Mouse (Mus musculus) liver, embryonic 16.5 days (tissue): ENCODE data around the gene 2510039O18Rik. TPM values are rescaled to one million over a fixed set of nuclear protein-coding genes. Genes with fewer than 3 reads are reported as not detected.

Experiments
- ATAC-seq: fragments of 200-750 bp; cut with Nextera tagmentation; 2 replicates; pipeline ENCODE4 v1.8.0; 2017; ENCODE audit warnings: low read depth, mild to moderate bottlenecking, moderate number of reproducible peaks, moderate library complexity
- H3K27ac ChIP-seq: fragments of 300-500 bp; sonication (generic); 2 replicates; pipeline ENCODE4 v1.5.1; 2014; ENCODE audit warnings: mild to moderate bottlenecking, low read length
- H3K27me3 ChIP-seq: fragments of 300-500 bp; sonication (generic); 2 replicates; pipeline ENCODE4 v1.6.1; 2014; ENCODE audit warnings: low read depth, low read length, mixed read lengths; ENCODE audit not compliant: control insufficient read depth, insufficient read depth
- H3K36me3 ChIP-seq: fragments of 300-500 bp; sonication (generic); 2 replicates; pipeline ENCODE4 v1.6.1; 2014; ENCODE audit warnings: mild to moderate bottlenecking; ENCODE audit not compliant: control insufficient read depth, insufficient read depth
- H3K4me1 ChIP-seq: fragments of 300-500 bp; sonication (generic); 2 replicates; pipeline ENCODE4 v1.6.1; 2014; ENCODE audit warnings: low read depth, low read length, mixed read lengths; ENCODE audit not compliant: control insufficient read depth
- H3K4me2 ChIP-seq: fragments of 300-500 bp; sonication (generic); 2 replicates; pipeline ENCODE4 v1.6.1; 2014; ENCODE audit warnings: low read depth, low read length, mixed read lengths
- H3K4me3 ChIP-seq: fragments of 300-500 bp; sonication (generic); 2 replicates; pipeline ENCODE4 v1.5.1; 2014; ENCODE audit warnings: low read depth, mild to moderate bottlenecking, low read length
- H3K9ac ChIP-seq: fragments of 300-500 bp; sonication (generic); 2 replicates; pipeline ENCODE4 v1.6.1; 2014; ENCODE audit warnings: low read depth, low read length
- H3K9me3 ChIP-seq: fragments of 300-500 bp; sonication (generic); replicated peaks from 2 replicates; pipeline ENCODE4 v1.6.1; 2016; ENCODE audit warnings: low read length; ENCODE audit not compliant: control insufficient read depth
- WGBS: fragments of 180-500 bp; shearing (Covaris S2); extraction: QIAGEN DNeasy Blood & Tissue Kit; methylation state at CpG from one replicate; pipeline ENCODE4 v1.1.7; 2014; ENCODE audit not compliant: insufficient replicate concordance; 5-methylcytosine and 5-hydroxymethylcytosine counted together
- polyA plus RNA-seq: library from polyadenylated mRNA; unstranded; fragments of >200 nt; fragmentation: Nextera tagmentation; extraction: Ambion mirVana; gene quantifications from 2 replicates; pipeline ENCODE4 v1.2.1, GENCODE M21; 2015

2510039O18Rik gene
- polyA plus RNA-seq, 1 experiment from 2014 or later = 5.8 TPM

DNA sequence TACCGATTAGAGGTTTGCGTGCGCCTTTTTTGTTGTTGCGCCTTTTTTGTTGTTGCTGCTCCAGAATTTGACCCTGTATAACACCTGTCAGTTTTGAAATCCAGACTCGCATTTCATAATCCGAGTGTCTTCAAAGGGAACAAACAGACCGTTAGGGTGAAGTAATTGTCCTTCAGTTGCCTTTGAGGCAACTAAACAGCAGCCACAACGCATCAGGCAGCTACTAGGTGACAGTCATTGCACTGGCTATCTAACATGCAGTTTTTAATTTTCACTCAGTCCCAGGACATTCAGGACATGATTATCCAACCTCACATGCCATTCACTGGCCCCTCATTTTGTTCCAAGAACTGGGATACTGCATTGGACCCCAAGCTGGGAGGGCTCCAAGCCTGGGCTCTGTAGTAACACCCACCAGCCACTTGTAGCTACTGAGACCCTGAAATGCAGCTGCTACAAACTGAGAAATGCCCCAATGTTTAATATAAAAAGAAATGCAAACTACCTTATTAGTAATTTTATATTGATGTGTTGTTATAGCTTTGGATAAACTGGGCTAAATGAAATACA lies 35.5 kb upstream of the 2510039O18Rik start:
- Histone ChIP-seq H3K4me2 (peak overlapping the region; percentile 82), H3K36me3 (peaks cover 3% of the 10 kb centered on the region; the same call in 1 of the 2 replicates), H3K27ac (peak overlapping the region; percentile 83), H3K27me3 (no peaks in the 10 kb centered on the region), H3K9ac (peak overlapping the region; percentile 80), H3K4me1 (peaks cover 13% of the 10 kb centered on the region), H3K9me3 (no peaks in the 10 kb centered on the region), H3K4me3 (peak overlapping the region; percentile 76)
- ATAC-seq = no peak; the same call in none of the 2 replicates
- 0% methylated on average over 8 of the region's 8 CpGs for WGBS

DNA sequence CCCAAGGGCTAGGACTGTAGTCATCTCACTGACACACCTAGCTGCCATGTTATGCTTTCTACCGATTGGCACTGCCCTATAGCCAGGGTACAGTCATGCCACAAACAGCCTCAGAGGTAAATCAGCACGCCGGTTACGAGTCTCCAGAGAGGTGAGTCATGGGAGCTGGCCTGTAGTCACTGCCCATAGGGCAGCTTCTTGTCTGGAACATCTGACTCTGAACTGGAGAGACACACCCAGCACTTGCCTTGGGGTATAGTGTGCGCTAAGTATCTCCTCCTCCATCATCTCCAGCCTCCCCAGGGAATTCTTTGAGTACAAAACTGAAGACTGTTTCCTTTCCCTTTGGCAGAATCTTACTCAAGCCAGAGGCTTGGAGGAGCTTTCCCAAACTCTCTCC lies 34.5 kb upstream of the 2510039O18Rik start:
- no peak overlapping the region for H3K4me3 ChIP-seq
- no peaks in the 10 kb centered on the region for H3K9me3 ChIP-seq
- H3K36me3 ChIP-seq = no peaks in the 10 kb centered on the region
- no peak overlapping the region for H3K9ac ChIP-seq
- H3K27ac ChIP-seq = no peak overlapping the region
- no peaks in the 10 kb centered on the region for H3K27me3 ChIP-seq
- no peak overlapping the region for H3K4me2 ChIP-seq
- H3K4me1 ChIP-seq = peaks cover 13% of the 10 kb centered on the region
- 70% methylated on average over 5 of the region's 5 CpGs for WGBS
- ATAC-seq = no peak

DNA sequence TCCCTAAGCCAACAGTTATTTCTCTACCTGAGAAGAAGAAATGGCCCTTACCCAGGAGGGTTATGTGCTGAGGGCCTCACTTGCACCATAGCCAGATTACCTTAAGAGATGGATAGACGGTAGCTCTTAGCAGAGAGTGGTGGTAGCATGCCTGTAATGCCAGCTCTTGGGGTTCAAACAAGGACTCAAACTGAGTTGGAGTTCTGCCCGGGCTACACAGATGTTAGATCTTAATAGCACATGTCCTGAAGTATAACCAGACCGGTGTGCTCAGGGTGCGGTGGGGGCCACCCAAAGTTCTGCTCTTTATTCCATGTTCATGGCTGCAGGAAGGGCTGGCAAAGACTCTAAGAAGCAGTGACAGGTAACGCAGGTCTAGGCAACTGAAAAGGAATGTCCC lies 31.2 kb upstream of the 2510039O18Rik start:
- Histone ChIP-seq H3K9me3 (no peaks in the 10 kb centered on the region), H3K4me1 (peaks cover 5% of the 10 kb centered on the region), H3K4me3 (no peak overlapping the region), H3K36me3 (no peaks in the 10 kb centered on the region), H3K27ac (no peak overlapping the region), H3K9ac (no peak overlapping the region), H3K4me2 (no peak overlapping the region), H3K27me3 (no peaks in the 10 kb centered on the region)
- 79% methylated on average over 5 of the region's 5 CpGs for WGBS
- no peak for ATAC-seq

DNA sequence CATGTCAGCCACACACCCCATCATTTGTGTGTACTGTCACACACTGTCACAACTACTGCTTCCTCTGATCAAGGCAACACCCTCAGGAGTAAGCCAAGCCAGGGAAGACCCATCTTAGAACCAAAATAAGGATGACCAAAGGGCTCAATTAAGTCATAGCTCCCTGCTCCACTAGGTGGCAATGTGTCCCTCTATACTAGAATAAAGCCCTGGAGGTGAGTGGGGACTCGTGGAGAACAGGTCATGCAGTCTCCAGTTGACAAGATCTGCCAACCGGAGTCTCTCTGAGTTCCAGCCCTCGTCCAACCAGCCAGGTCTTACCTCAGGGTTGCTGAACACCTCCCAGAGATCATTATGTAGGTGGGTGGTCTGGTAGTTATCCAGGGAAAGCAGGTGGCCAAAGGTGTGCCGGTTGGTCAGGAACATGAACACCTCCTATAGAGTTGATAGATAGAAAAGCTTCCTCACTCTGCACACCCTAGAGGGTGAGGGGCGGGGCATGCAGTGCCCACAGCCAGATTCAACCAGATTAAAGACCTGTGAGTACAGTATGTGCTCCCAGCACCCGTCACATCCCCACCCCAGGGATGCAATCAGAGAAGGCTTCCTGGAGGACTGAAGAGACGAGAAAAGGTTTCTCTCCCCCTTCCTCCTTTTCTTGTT lies 22.1 kb upstream of the 2510039O18Rik start:
- Histone ChIP-seq H3K4me3 (no peak overlapping the region), H3K27me3 (no peaks in the 10 kb centered on the region), H3K4me1 (no peaks in the 10 kb centered on the region; the same call in 1 of the 2 replicates), H3K36me3 (no peaks in the 10 kb centered on the region), H3K27ac (no peak overlapping the region), H3K9ac (no peak overlapping the region), H3K9me3 (no peaks in the 10 kb centered on the region), H3K4me2 (no peak overlapping the region)
- WGBS = 39% methylated on average over 7 of the region's 7 CpGs
- no peak for ATAC-seq

DNA sequence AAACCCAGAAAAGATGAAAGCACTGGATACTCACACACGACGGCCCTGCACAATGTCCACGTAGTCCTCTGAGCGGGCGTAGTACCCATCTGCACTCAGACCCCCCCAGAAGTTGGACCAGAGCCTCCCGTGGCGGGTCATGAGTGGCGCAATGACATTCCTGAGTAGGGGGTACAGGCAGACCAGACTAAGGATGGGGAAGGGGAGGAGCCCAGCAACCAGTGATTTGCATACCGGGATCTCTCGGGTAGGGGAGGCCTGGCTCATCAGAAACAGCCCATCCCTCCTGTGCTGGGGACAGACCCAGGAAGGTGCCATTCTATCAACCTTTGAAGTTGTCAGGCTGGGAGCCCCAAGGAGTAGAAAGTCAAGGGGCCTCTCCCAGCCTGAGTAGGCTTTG lies 19.7 kb upstream of the 2510039O18Rik start:
- Histone ChIP-seq H3K9ac (no peak overlapping the region), H3K27me3 (no peaks in the 10 kb centered on the region), H3K4me2 (no peak overlapping the region), H3K4me3 (no peak overlapping the region), H3K36me3 (no peaks in the 10 kb centered on the region), H3K4me1 (no peaks in the 10 kb centered on the region; the same call in 1 of the 2 replicates), H3K27ac (no peak overlapping the region), H3K9me3 (no peaks in the 10 kb centered on the region)
- WGBS = 67% methylated on average over 10 of the region's 10 CpGs
- ATAC-seq = no peak

DNA sequence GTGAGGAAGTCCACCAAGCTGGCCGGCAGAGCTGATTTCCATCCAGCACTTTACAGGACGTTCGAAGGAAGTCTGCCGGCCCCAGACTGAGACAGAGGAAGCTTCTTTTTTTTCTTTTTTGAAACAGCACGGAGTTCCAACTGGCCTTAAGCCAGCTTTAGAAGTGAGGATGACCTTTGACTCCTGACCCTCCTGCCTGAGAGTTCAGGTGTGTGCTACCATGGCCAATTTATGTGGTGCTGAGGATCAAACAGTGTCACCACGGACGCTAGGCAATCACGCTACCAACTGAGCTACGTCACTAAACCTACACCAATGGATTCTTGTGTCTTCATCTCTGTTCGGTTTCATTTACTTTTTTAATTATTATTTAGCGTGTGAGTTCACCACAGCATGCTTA lies 18.4 kb upstream of the 2510039O18Rik start:
- ATAC-seq = no peak; the same call in 1 of the 2 replicates

DNA sequence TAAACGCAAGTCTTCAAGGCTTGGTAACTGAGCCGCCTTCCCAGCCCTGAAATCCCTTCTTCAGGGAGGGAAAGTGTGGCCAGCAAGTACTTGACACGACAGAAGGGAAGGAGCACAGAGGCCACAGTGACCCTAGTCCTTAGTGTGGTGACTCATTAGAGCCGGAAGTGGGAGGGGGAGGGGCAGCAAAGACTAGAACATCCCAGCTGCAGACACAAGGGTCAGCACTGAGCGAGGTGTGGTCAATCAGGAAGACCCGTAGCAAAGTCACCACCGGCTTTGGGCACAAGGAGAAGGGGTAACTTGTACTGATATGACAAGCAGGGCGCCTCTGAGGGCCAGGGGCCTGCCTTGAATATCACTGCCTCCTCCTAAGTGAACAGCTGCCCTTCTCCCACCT lies 13.0 kb upstream of the 2510039O18Rik start:
- no peaks in the 10 kb centered on the region for H3K36me3 ChIP-seq
- H3K4me3 ChIP-seq = no peak overlapping the region
- WGBS = 31% methylated on average over 8 of the region's 8 CpGs
- no peak overlapping the region for H3K27ac ChIP-seq
- H3K27me3 ChIP-seq = no peaks in the 10 kb centered on the region
- no peak overlapping the region for H3K4me2 ChIP-seq
- peak; percentile 22; the same call in 1 of the 2 replicates for ATAC-seq
- no peak overlapping the region for H3K9ac ChIP-seq
- H3K9me3 ChIP-seq = no peaks in the 10 kb centered on the region
- no peaks in the 10 kb centered on the region; the same call in 1 of the 2 replicates for H3K4me1 ChIP-seq

More for the DNA sequence above, 18.4 kb upstream of the 2510039O18Rik start:
- Histone ChIP-seq H3K27ac (no peak overlapping the region), H3K27me3 (no peaks in the 10 kb centered on the region), H3K4me1 (no peaks in the 10 kb centered on the region; the same call in 1 of the 2 replicates), H3K36me3 (no peaks in the 10 kb centered on the region), H3K9ac (no peak overlapping the region), H3K4me2 (no peak overlapping the region), H3K9me3 (no peaks in the 10 kb centered on the region), H3K4me3 (no peak overlapping the region)
- WGBS = 39% methylated on average over 11 of the region's 11 CpGs

DNA sequence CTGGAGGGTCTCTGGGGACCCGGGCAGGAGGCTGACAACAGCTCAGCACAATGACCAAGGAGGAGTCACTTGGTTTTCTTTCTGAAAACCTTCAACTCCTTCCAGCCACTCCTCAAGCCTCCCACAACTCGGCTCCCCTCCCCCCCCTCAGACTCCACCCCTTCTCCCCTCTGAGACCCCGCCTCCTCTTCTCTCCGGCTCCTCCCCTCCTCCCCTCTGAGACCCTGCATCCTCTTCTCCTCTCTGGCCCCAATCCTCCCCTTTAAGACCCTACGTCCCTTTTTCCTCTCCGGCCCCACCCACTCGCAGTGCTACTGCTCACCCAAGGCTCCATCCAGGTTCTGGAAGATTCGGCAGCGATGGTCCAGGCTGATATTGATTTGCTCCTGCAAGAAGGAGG lies 12.6 kb upstream of the 2510039O18Rik start:
- WGBS = 12% methylated on average over 9 of the region's 9 CpGs
- H3K9me3 ChIP-seq = no peaks in the 10 kb centered on the region
- ATAC-seq = no peak
- H3K4me2 ChIP-seq = no peak overlapping the region
- H3K9ac ChIP-seq = no peak overlapping the region
- H3K4me3 ChIP-seq = no peak overlapping the region
- H3K36me3 ChIP-seq = no peaks in the 10 kb centered on the region
- H3K27me3 ChIP-seq = no peaks in the 10 kb centered on the region
- no peaks in the 10 kb centered on the region; the same call in 1 of the 2 replicates for H3K4me1 ChIP-seq
- no peak overlapping the region for H3K27ac ChIP-seq

DNA sequence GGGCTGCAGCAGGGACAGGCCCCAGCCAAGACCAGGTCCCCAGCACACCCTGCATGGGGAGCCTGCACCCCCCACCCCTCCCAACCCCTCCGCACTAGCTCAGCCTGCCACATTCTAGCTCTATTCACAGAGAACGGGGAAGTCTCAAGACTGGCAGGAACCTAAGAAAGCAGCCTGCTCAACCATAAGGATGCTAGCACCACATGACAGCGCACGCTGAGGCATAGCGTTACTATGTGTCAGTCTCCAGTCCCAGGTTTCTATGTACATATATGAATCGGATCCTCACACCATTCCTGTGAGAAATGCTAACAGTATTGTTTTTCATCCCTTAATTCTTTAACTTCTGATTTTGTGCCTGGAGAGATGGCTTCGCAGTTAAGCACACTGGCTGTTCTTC lies 12.2 kb upstream of the 2510039O18Rik start:
- 66% methylated on average over 7 of the region's 7 CpGs for WGBS
- Histone ChIP-seq H3K36me3 (no peaks in the 10 kb centered on the region), H3K27ac (no peak overlapping the region), H3K4me1 (no peaks in the 10 kb centered on the region; the same call in 1 of the 2 replicates), H3K4me3 (no peak overlapping the region), H3K27me3 (no peaks in the 10 kb centered on the region), H3K9ac (no peak overlapping the region), H3K9me3 (no peaks in the 10 kb centered on the region), H3K4me2 (no peak overlapping the region)
- no peak for ATAC-seq
